Mouse (Mus musculus) embryonic facial prominence, embryonic 11.5 days (tissue): Measurements from ENCODE around the gene Cntnap5c. TPM values are rescaled to one million over a fixed set of nuclear protein-coding genes. Genes with fewer than 3 reads are reported as not detected.
"Not testable (repeated sequence)": the region's sequence is repeated elsewhere in the genome, so short reads cannot be mapped to it uniquely, and the experiment has no call there.

Source experiments
- ATAC-seq: fragments of 200-750 bp; cut with Nextera tagmentation; replicated peaks from 2 replicates; pipeline ENCODE4 v1.8.0; 2017; ENCODE audit warnings: low read depth; ENCODE audit not compliant: insufficient number of reproducible peaks, low FRiP score, low TSS enrichment
- DNase-seq: peaks from one replicate; pipeline ENCODE4 v3.0.0-alpha.2; 2015; ENCODE audit warnings: low spot score
- H3K27ac ChIP-seq: fragments of 300-500 bp; sonication (generic); replicated peaks from 2 replicates; pipeline ENCODE4 v1.5.1; 2014; ENCODE audit warnings: mild to moderate bottlenecking, low read depth, low read length, control low read depth
- H3K27me3 ChIP-seq: fragments of 300-500 bp; sonication (generic); 2 replicates; pipeline ENCODE4 v1.6.1; 2014; ENCODE audit warnings: mild to moderate bottlenecking, low read length, moderate library complexity, mixed read lengths; ENCODE audit not compliant: control insufficient read depth, insufficient read depth
- H3K36me3 ChIP-seq: fragments of 300-500 bp; sonication (generic); replicated peaks from 2 replicates; pipeline ENCODE4 v1.6.1; 2014; ENCODE audit warnings: low read depth, mild to moderate bottlenecking, low read length, moderate library complexity, mixed read lengths; ENCODE audit not compliant: control insufficient read depth, insufficient read depth
- H3K4me1 ChIP-seq: fragments of 300-500 bp; sonication (generic); 2 replicates; pipeline ENCODE4 v1.6.1; 2014; ENCODE audit warnings: low read length, mixed read lengths; ENCODE audit not compliant: control insufficient read depth, insufficient read depth
- H3K4me2 ChIP-seq: fragments of 300-500 bp; sonication (generic); 2 replicates; pipeline ENCODE4 v1.6.1; 2014; ENCODE audit warnings: low read depth, mild to moderate bottlenecking, control low read depth, low read length, moderate library complexity
- H3K4me3 ChIP-seq: fragments of 300-500 bp; sonication (generic); 2 replicates; pipeline ENCODE4 v1.5.1; 2014; ENCODE audit warnings: low read depth, low read length, control low read depth
- H3K9ac ChIP-seq: fragments of 300-500 bp; sonication (generic); replicated peaks from 2 replicates; pipeline ENCODE4 v1.6.1; 2014; ENCODE audit warnings: mild to moderate bottlenecking, control low read depth, low read length
- H3K9me3 ChIP-seq: fragments of 300-500 bp; sonication (generic); replicated peaks from 2 replicates; pipeline ENCODE4 v1.6.1; 2016; ENCODE audit warnings: mild to moderate bottlenecking, low read length, inconsistent platforms, mixed read lengths; ENCODE audit not compliant: control insufficient read depth
- WGBS: fragments of 180-500 bp; shearing (Covaris S2); extraction: QIAGEN DNeasy Blood & Tissue Kit; methylation state at CpG from one replicate; pipeline ENCODE4 v1.1.7; 2014; 5-methylcytosine and 5-hydroxymethylcytosine counted together
- polyA plus RNA-seq: library from polyadenylated mRNA; unstranded; fragments of >200 nt; fragmentation: Nextera tagmentation; extraction: Ambion mirVana; gene quantifications from 2 replicates; pipeline ENCODE4 v1.2.1, GENCODE M21; 2014

The Cntnap5c gene
- polyA plus RNA-seq, 1 experiment from 2014 or later, result not detected

GRCm38 (mm10) chr17:57796668-57797311 is 27.4 kb downstream of the Cntnap5c start:
- no peak for ATAC-seq
- Histone ChIP-seq H3K4me3 (no peak overlapping the region), H3K27me3 (no peaks in the 10 kb centered on the region), H3K36me3 (no peaks in the 10 kb centered on the region), H3K4me1 (no peaks in the 10 kb centered on the region), H3K9me3 (no peaks in the 10 kb centered on the region), H3K4me2 (no peak overlapping the region), H3K27ac (no peak overlapping the region), H3K9ac (no peak overlapping the region)
- 80% methylated on average over 3 of the region's 3 CpGs for WGBS
- DNase-seq, result no peak

- Histone ChIP-seq H3K36me3 (no peaks in the 10 kb centered on the region), H3K9ac (no peak overlapping the region), H3K9me3 (no peaks in the 10 kb centered on the region), H3K4me2 (no peak overlapping the region), H3K4me1 (no peaks in the 10 kb centered on the region), H3K27ac (no peak overlapping the region), H3K27me3 (no peaks in the 10 kb centered on the region), H3K4me3 (no peak overlapping the region)
- DNase-seq, result no peak
- WGBS, result 60% methylated on average over 3 of the region's 3 CpGs
- no peak for ATAC-seq
These were observed 30.1 kb downstream of the Cntnap5c start for GRCm38 (mm10) chr17:57799414-57799985.

GRCm38 (mm10) chr17:57801180-57801579 is 31.8 kb downstream of the Cntnap5c start:
- H3K4me3 ChIP-seq, result no peak overlapping the region
- H3K4me2 ChIP-seq, result no peak overlapping the region
- H3K4me1 ChIP-seq, result no peaks in the 10 kb centered on the region
- WGBS, result 85% methylated on average over 1 of the region's 1 CpGs
- no peaks in the 10 kb centered on the region for H3K27me3 ChIP-seq
- DNase-seq (no peak), ATAC-seq (no peak)
- H3K36me3 ChIP-seq, result no peaks in the 10 kb centered on the region
- H3K27ac ChIP-seq, result no peak overlapping the region
- no peaks in the 10 kb centered on the region for H3K9me3 ChIP-seq
- H3K9ac ChIP-seq, result no peak overlapping the region

GRCm38 (mm10) chr17:57837090-57837971 is 68.0 kb downstream of the Cntnap5c start:
- H3K27ac ChIP-seq, result no peak overlapping the region
- H3K4me3 ChIP-seq, result no peak overlapping the region
- H3K27me3 ChIP-seq, result no peaks in the 10 kb centered on the region
- H3K4me2 ChIP-seq, result no peak overlapping the region
- no peaks in the 10 kb centered on the region for H3K4me1 ChIP-seq
- no peak overlapping the region for H3K9ac ChIP-seq
- no peaks in the 10 kb centered on the region for H3K9me3 ChIP-seq
- no peaks in the 10 kb centered on the region for H3K36me3 ChIP-seq
- ATAC-seq, result no peak
- no peak for DNase-seq

GRCm38 (mm10) chr17:57855811-57856210 is 86.4 kb downstream of the Cntnap5c start:
- not testable (repeated sequence) for H3K27ac ChIP-seq, H3K9me3 ChIP-seq, ATAC-seq, H3K27me3 ChIP-seq, H3K4me3 ChIP-seq, H3K36me3 ChIP-seq, H3K4me1 ChIP-seq, H3K9ac ChIP-seq, H3K4me2 ChIP-seq, DNase-seq
- WGBS, result no CpG with 5 or more reads among the region's 4 CpGs

GRCm38 (mm10) chr17:57865996-57866395 is 96.6 kb downstream of the Cntnap5c start:
- Histone ChIP-seq H3K4me3 (no peak overlapping the region), H3K4me1 (no peaks in the 10 kb centered on the region), H3K27me3 (no peaks in the 10 kb centered on the region), H3K9ac (no peak overlapping the region), H3K36me3 (no peaks in the 10 kb centered on the region), H3K9me3 (no peaks in the 10 kb centered on the region), H3K4me2 (no peak overlapping the region), H3K27ac (no peak overlapping the region)
- no peak for DNase-seq
- ATAC-seq, result no peak

GRCm38 (mm10) chr17:57887742-57888389 is 118.5 kb downstream of the Cntnap5c start:
- 82% methylated on average over 4 of the region's 4 CpGs for WGBS
- H3K9ac ChIP-seq, result no peak overlapping the region

More at GRCm38 (mm10) chr17:57887742-57888389, 118.5 kb downstream of the Cntnap5c start:
- DNase-seq (no peak), ATAC-seq (no peak)
- Histone ChIP-seq H3K4me2 (no peak overlapping the region), H3K27ac (no peak overlapping the region), H3K4me3 (no peak overlapping the region), H3K4me1 (no peaks in the 10 kb centered on the region), H3K27me3 (no peaks in the 10 kb centered on the region), H3K36me3 (no peaks in the 10 kb centered on the region), H3K9me3 (no peaks in the 10 kb centered on the region)
